Mouse (Mus musculus) kidney, embryonic 14.5 days (tissue): Measurements from ENCODE around the gene Boll. TPM values are rescaled to one million over a fixed set of nuclear protein-coding genes. Genes with fewer than 3 reads are reported as not detected.
"Not testable (repeated sequence)": the region's sequence is repeated elsewhere in the genome, so short reads cannot be mapped to it uniquely, and the experiment has no call there.

Experiments used
- ATAC-seq: fragments of 200-750 bp; cut with Nextera tagmentation; 2 replicates; pipeline ENCODE4 v1.8.0; 2017; ENCODE audit warnings: moderate number of reproducible peaks, mild to moderate bottlenecking, moderate TSS enrichment, moderate library complexity; ENCODE audit not compliant: low FRiP score, low TSS enrichment
- H3K27ac ChIP-seq: fragments of 300-500 bp; sonication (generic); 2 replicates; pipeline ENCODE4 v1.5.1; 2014; ENCODE audit warnings: low read depth, mild to moderate bottlenecking, low read length, moderate library complexity, mixed read lengths
- H3K27me3 ChIP-seq: fragments of 300-500 bp; sonication (generic); 2 replicates; pipeline ENCODE4 v1.6.1; 2014; ENCODE audit warnings: mild to moderate bottlenecking, low read length; ENCODE audit not compliant: control insufficient read depth, insufficient read depth
- H3K36me3 ChIP-seq: fragments of 300-500 bp; sonication (generic); 2 replicates; pipeline ENCODE4 v1.6.1; 2014; ENCODE audit warnings: low read length, mixed read lengths; ENCODE audit not compliant: control insufficient read depth, insufficient read depth
- H3K4me1 ChIP-seq: fragments of 300-500 bp; sonication (generic); 2 replicates; pipeline ENCODE4 v1.6.1; 2014; ENCODE audit warnings: low read length, mixed read lengths; ENCODE audit not compliant: control insufficient read depth, insufficient read depth
- H3K4me2 ChIP-seq: fragments of 300-500 bp; sonication (generic); replicated peaks from 2 replicates; pipeline ENCODE4 v1.6.1; 2014; ENCODE audit warnings: low read depth, mild to moderate bottlenecking, low read length
- H3K4me3 ChIP-seq: fragments of 300-500 bp; sonication (generic); 2 replicates; pipeline ENCODE4 v1.5.1; 2014; ENCODE audit warnings: mild to moderate bottlenecking, low read length
- H3K9ac ChIP-seq: fragments of 300-500 bp; sonication (generic); 2 replicates; pipeline ENCODE4 v1.6.1; 2014; ENCODE audit warnings: low read depth, mild to moderate bottlenecking, low read length, moderate library complexity
- H3K9me3 ChIP-seq: fragments of 300-500 bp; sonication (generic); 2 replicates; pipeline ENCODE4 v1.6.1; 2016; ENCODE audit warnings: low read length; ENCODE audit not compliant: control insufficient read depth
- WGBS: fragments of 180-500 bp; shearing (Covaris S2); extraction: QIAGEN DNeasy Blood & Tissue Kit; methylation state at CpG from one replicate; pipeline ENCODE4 v1.1.7; 2014; 5-methylcytosine and 5-hydroxymethylcytosine counted together
- polyA plus RNA-seq: library from polyadenylated mRNA; unstranded; fragments of >200 nt; fragmentation: Nextera tagmentation; extraction: Ambion mirVana; gene quantifications from 2 replicates; pipeline ENCODE4 v1.2.1, GENCODE M21; 2014

The Boll gene
- polyA plus RNA-seq, 1 experiment from 2014 or later: 0.72 TPM

DNA sequence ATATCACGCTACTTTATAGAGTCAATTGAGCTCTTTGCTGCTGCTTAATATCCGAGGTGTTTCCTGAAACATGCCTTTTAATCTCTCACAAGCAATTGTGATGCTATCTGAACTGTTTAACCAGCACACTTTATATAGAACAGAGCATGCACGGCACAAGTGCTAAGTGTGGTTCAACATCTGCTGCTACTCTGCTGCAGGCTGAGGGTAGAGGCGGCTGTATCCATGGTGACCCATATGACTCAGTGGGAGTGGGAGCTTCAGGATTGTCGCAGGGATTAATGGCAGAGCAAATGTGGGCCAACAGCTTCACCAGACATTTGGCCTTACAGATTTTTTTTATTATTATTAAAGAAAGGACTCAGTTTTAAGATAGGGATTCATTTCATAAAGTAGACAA, 36.6 kb upstream of the Boll start:
- 43% methylated on average over 5 of the region's 5 CpGs for WGBS
- H3K9ac ChIP-seq: no peak overlapping the region
- ATAC-seq: no peak

DNA sequence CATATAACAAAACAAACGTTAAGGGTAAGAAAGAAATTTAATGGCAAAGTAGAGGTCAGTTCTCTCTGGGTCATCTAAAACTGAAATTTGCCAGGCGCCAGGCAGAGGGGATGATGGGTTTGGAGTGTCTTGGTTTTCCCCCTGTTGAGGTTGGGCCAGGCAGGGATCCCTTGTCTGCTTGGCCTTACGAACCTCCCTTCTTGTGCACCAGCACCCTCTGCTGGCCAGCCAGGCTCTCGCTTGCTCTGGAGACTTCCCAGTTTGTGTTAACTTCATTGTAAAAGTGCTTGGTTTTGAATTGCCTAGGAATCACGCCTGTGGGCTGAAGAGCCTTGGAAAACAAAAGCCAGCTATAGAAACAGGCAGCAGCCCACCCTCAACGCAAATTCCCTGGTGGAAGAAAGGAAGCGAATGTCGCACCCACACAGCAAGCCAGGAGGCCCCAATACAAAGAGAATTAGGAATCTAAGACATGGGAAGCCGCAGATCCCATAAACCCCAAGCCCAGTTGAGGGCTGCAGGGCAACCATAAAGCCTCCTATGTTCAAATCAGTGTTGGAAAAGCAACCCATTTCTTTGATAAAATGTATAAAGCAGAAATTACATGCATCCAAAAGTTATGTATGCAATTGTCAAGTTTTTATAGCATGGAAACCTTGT, 20.0 kb upstream of the Boll start:
- H3K27me3 ChIP-seq: no peaks in the 10 kb centered on the region
- H3K36me3 ChIP-seq: no peaks in the 10 kb centered on the region
- H3K27ac ChIP-seq: no peak overlapping the region
- ATAC-seq: peak; percentile 90
- H3K4me1 ChIP-seq: no peaks in the 10 kb centered on the region
- no peak overlapping the region for H3K4me2 ChIP-seq
- no peak overlapping the region for H3K9ac ChIP-seq
- no peak overlapping the region for H3K4me3 ChIP-seq
- WGBS: 11% methylated on average over 9 of the region's 9 CpGs
- H3K9me3 ChIP-seq: no peaks in the 10 kb centered on the region

More for the DNA sequence above, 36.6 kb upstream of the Boll start:
- Histone ChIP-seq H3K9me3 (no peaks in the 10 kb centered on the region), H3K4me3 (no peak overlapping the region), H3K27ac (no peak overlapping the region), H3K27me3 (no peaks in the 10 kb centered on the region), H3K4me1 (peaks cover 4% of the 10 kb centered on the region; the same call in 1 of the 2 replicates), H3K36me3 (no peaks in the 10 kb centered on the region), H3K4me2 (no peak overlapping the region)

DNA sequence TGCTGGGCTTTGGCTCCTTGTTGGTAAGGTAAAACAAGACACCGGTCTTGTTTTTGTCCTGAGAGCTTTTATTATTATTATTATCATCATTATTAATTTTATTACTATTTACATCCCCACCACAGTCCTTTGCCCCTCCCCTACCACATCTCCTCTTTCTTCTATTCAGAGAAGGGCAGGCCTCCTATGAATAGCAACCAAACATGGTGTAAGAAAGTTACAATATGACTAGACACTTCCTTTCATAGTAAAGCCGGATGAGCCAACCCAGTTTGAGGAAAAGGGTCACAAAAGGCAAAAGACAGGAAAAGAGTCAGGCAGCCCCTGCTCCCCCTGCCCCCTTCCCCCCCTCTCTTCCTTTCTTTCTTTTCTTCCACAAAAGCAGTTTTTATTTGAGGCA, 17.3 kb upstream of the Boll start:
- no peaks in the 10 kb centered on the region for H3K36me3 ChIP-seq
- 79% methylated on average over 2 of the region's 2 CpGs for WGBS
- ATAC-seq: no peak
- no peak overlapping the region for H3K4me2 ChIP-seq
- no peak overlapping the region for H3K9ac ChIP-seq
- H3K4me3 ChIP-seq: no peak overlapping the region
- H3K27me3 ChIP-seq: no peaks in the 10 kb centered on the region
- no peak overlapping the region for H3K27ac ChIP-seq
- H3K9me3 ChIP-seq: no peaks in the 10 kb centered on the region
- H3K4me1 ChIP-seq: no peaks in the 10 kb centered on the region

GRCm38 (mm10) chr1:55372626-55373025, 9.4 kb upstream of the Boll start:
- no peak overlapping the region for H3K27ac ChIP-seq
- no peaks in the 10 kb centered on the region for H3K36me3 ChIP-seq
- no peaks in the 10 kb centered on the region for H3K4me1 ChIP-seq
- no peaks in the 10 kb centered on the region for H3K27me3 ChIP-seq
- no peaks in the 10 kb centered on the region for H3K9me3 ChIP-seq
- no peak overlapping the region for H3K4me3 ChIP-seq
- 91% methylated on average over 3 of the region's 3 CpGs for WGBS
- H3K4me2 ChIP-seq: no peak overlapping the region
- H3K9ac ChIP-seq: no peak overlapping the region
- no peak for ATAC-seq

- H3K27ac ChIP-seq: no peak overlapping the region
- peak; percentile 87 for ATAC-seq
- 1% methylated on average over 19 of the region's 27 CpGs for WGBS
- peak overlapping the region; percentile 42; the same call in 1 of the 2 replicates for H3K9ac ChIP-seq
- H3K9me3 ChIP-seq: peaks cover 10% of the 10 kb centered on the region
- H3K36me3 ChIP-seq: no peaks in the 10 kb centered on the region
- H3K4me2 ChIP-seq: peak overlapping the region; percentile 54
- H3K27me3 ChIP-seq: peaks cover 21% of the 10 kb centered on the region
- H3K4me3 ChIP-seq: peak overlapping the region; percentile 43
- 0 out of 2 replicates have a peak, but pooled peaks cover 5% of the 10 kb centered on the region for H3K4me1 ChIP-seq
Measured at GRCm38 (mm10) chr1:55363586-55363985, 317 bp upstream of the Boll start.

- no peaks in the 10 kb centered on the region for H3K36me3 ChIP-seq
- 0 out of 2 replicates have a peak, but pooled peaks cover 5% of the 10 kb centered on the region for H3K4me1 ChIP-seq
- H3K4me3 ChIP-seq: peak overlapping the region; percentile 43
- WGBS: 55% methylated on average over 44 of the region's 49 CpGs
- peaks cover 10% of the 10 kb centered on the region for H3K9me3 ChIP-seq
- H3K27ac ChIP-seq: no peak overlapping the region
- peak; percentile 66 for ATAC-seq
- peaks cover 21% of the 10 kb centered on the region for H3K27me3 ChIP-seq
- H3K4me2 ChIP-seq: peak overlapping the region; percentile 54; the same call in 1 of the 2 replicates
- H3K9ac ChIP-seq: no peak overlapping the region
Measured at GRCm38 (mm10) chr1:55362634-55363033, 635 bp downstream of the Boll start.

DNA sequence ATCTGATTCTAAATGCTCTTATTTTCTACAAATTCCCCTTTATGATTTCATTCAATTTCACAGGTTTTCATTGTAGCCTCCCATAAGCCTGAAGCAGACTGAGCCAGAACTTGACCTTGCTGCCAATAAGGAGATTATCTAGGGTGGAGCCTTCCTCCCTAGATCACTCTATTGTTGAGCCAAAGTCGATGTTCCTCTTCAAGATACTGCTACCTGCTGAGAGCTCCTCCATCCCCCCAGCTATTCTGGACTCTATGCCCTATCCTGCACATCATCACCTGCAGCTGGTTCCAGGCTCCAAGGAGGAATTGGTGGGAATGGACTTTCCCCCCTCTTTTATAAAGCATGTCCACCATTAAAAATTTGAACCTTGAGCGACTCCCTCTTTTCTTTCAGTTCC, 11.4 kb downstream of the Boll start:
- not testable (repeated sequence) for H3K27ac ChIP-seq, H3K9ac ChIP-seq, H3K9me3 ChIP-seq, H3K36me3 ChIP-seq, H3K27me3 ChIP-seq, H3K4me3 ChIP-seq, ATAC-seq, H3K4me1 ChIP-seq, H3K4me2 ChIP-seq
- WGBS: 71% methylated on average over 2 of the region's 2 CpGs

DNA sequence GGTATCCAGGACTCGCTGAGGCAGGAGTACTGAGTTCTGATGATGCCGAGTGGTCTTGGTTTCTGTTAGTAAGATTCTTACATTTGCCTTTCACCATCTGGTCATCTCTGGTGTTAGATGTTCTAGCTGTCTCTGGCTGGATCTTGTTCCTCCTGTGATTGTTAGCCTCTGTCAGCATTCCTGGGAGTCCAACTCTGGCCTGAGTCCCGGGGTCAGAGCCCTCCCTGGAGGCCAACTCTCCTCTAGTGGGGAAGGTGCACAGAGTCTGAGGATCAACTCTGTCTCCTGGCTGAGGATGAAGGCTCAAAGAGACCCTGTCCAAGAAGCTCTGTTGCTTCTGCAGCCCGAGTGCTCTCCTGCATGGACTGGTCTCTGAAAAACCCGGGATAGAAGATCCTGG, 37.8 kb downstream of the Boll start:
- not testable (repeated sequence) for H3K4me1 ChIP-seq, H3K27me3 ChIP-seq, H3K9ac ChIP-seq, H3K27ac ChIP-seq, H3K36me3 ChIP-seq, H3K4me3 ChIP-seq, H3K4me2 ChIP-seq, H3K9me3 ChIP-seq, ATAC-seq
- WGBS: 89% methylated on average over 5 of the region's 5 CpGs

DNA sequence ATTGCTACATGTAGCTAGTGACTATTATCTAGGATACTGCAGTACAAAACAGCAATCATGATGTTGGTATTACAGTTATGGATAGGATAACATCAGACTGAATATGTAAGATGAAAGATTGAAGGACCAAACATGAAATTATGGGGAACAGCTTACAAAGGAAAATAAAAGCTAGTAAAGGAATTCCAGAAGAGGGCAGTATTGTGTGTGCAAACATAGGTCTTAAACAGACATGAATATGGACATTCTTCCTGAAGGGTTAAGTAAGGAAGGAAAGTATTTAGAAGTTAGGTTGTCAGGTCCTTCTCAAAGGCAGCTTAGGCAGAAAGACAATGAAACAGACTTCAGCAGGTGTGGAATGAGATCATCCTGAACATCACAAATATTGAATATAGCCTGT, 62.2 kb downstream of the Boll start:
- Histone ChIP-seq H3K4me2 (no peak overlapping the region), H3K9me3 (peaks cover 3% of the 10 kb centered on the region; the same call in 1 of the 2 replicates), H3K9ac (no peak overlapping the region), H3K27ac (no peak overlapping the region), H3K27me3 (no peaks in the 10 kb centered on the region), H3K36me3 (no peaks in the 10 kb centered on the region), H3K4me1 (no peaks in the 10 kb centered on the region), H3K4me3 (no peak overlapping the region)
- ATAC-seq: no peak
